Mouse (Mus musculus): ENCODE measurements around the gene Mtss1l. TPM values are rescaled to one million over a fixed set of nuclear protein-coding genes. Genes with fewer than 3 reads are reported as not detected.

Mtss1l gene
- polyA plus RNA-seq, 2 experiments: 19.1 to 78.7 TPM

GRCm38 (mm10) chr8:110700561-110700960, 20.7 kb upstream of the Mtss1l start:
- no peak for TF ChIP-seq POLR2A (IDR thresholded peaks at IDR 0.05; ENCODE audit: borderline replicate concordance, extremely low read depth, insufficient read depth, insufficient read length)
- H3K9me3 ChIP-seq (ENCODE audit: control insufficient read depth, low read length): no peaks in the 10 kb centered on the region
- DNase-seq (ENCODE audit: low spot score) (no peak), ATAC-seq (ENCODE audit: low FRiP score, low read depth) (no peak)
- no peaks in the 10 kb centered on the region for H3K27me3 ChIP-seq (ENCODE audit: control insufficient read depth, insufficient read depth, low read length)
- H3K4me3 ChIP-seq (replicated peaks; ENCODE audit: low read length): no peak overlapping the region
- no peak overlapping the region for H3K9ac ChIP-seq (ENCODE audit: low read depth, low read length, severe bottlenecking)
- 80% methylated on average over 2 of the region's 2 CpGs for WGBS
- H3K4me2 ChIP-seq (replicated peaks; ENCODE audit: low read depth, low read length, severe bottlenecking): no peak overlapping the region
- no peak overlapping the region for H3K27ac ChIP-seq (replicated peaks; ENCODE audit: low read depth, low read length)
- peaks cover 37% of the 10 kb centered on the region for H3K4me1 ChIP-seq (ENCODE audit: control insufficient read depth, insufficient read depth, low read length)
- 0 out of 2 replicates have a peak, but pooled peaks cover 2% of the 10 kb centered on the region for H3K36me3 ChIP-seq (ENCODE audit: control insufficient read depth, insufficient read depth, low read length)

- H3K4me2 ChIP-seq (replicated peaks; ENCODE audit: low read depth, low read length, severe bottlenecking): no peak overlapping the region; the same call in 1 of the 2 replicates
- ATAC-seq (ENCODE audit: low FRiP score, low read depth) (peak; percentile 38), DNase-seq (ENCODE audit: low spot score) (peak; percentile 70)
Observed at GRCm38 (mm10) chr8:110702636-110703459, 18.4 kb upstream of the Mtss1l start.

GRCm38 (mm10) chr8:110703460-110704061, 17.7 kb upstream of the Mtss1l start:
- Histone ChIP-seq H3K9me3 (ENCODE audit: control insufficient read depth, low read length) (no peaks in the 10 kb centered on the region), H3K9ac (ENCODE audit: low read depth, low read length, severe bottlenecking) (peak overlapping the region; percentile 2; the same call in 1 of the 2 replicates), H3K4me1 (ENCODE audit: control insufficient read depth, insufficient read depth, low read length) (peaks cover 42% of the 10 kb centered on the region), H3K27ac (replicated peaks; ENCODE audit: low read depth, low read length) (peak overlapping the region; percentile 61), H3K4me3 (replicated peaks; ENCODE audit: low read length) (no peak overlapping the region), H3K36me3 (ENCODE audit: control insufficient read depth, insufficient read depth, low read length) (no peaks in the 10 kb centered on the region), H3K27me3 (ENCODE audit: control insufficient read depth, insufficient read depth, low read length) (no peaks in the 10 kb centered on the region), H3K4me2 (replicated peaks; ENCODE audit: low read depth, low read length, severe bottlenecking) (no peak overlapping the region)
- TF ChIP-seq POLR2A (IDR thresholded peaks at IDR 0.05; ENCODE audit: borderline replicate concordance, extremely low read depth, insufficient read depth, insufficient read length): no peak
- 59% methylated on average over 9 of the region's 9 CpGs for WGBS
- ATAC-seq (ENCODE audit: low FRiP score, low read depth): no peak
- no peak for DNase-seq (ENCODE audit: low spot score)

More at GRCm38 (mm10) chr8:110702636-110703459, 18.4 kb upstream of the Mtss1l start:
- H3K27me3 ChIP-seq (ENCODE audit: control insufficient read depth, insufficient read depth, low read length): no peaks in the 10 kb centered on the region
- H3K9ac ChIP-seq (ENCODE audit: low read depth, low read length, severe bottlenecking): peak overlapping the region; percentile 2; the same call in 1 of the 2 replicates
- peak overlapping the region; percentile 61 for H3K27ac ChIP-seq (replicated peaks; ENCODE audit: low read depth, low read length)
- H3K4me1 ChIP-seq (ENCODE audit: control insufficient read depth, insufficient read depth, low read length): peaks cover 42% of the 10 kb centered on the region
- no peak overlapping the region for H3K4me3 ChIP-seq (replicated peaks; ENCODE audit: low read length)
- TF ChIP-seq POLR2A (IDR thresholded peaks at IDR 0.05; ENCODE audit: borderline replicate concordance, extremely low read depth, insufficient read depth, insufficient read length): no peak
- no peaks in the 10 kb centered on the region for H3K36me3 ChIP-seq (ENCODE audit: control insufficient read depth, insufficient read depth, low read length)
- no peaks in the 10 kb centered on the region for H3K9me3 ChIP-seq (ENCODE audit: control insufficient read depth, low read length)
- 25% methylated on average over 9 of the region's 9 CpGs for WGBS

GRCm38 (mm10) chr8:110704103-110704502, 17.2 kb upstream of the Mtss1l start:
- no peak for TF ChIP-seq POLR2A (IDR thresholded peaks at IDR 0.05; ENCODE audit: borderline replicate concordance, extremely low read depth, insufficient read depth, insufficient read length)
- no peak overlapping the region for H3K4me3 ChIP-seq (replicated peaks; ENCODE audit: low read length)
- H3K36me3 ChIP-seq (ENCODE audit: control insufficient read depth, insufficient read depth, low read length): no peaks in the 10 kb centered on the region
- H3K9ac ChIP-seq (ENCODE audit: low read depth, low read length, severe bottlenecking): 0 out of 2 replicates have a peak overlapping the region, but pooled peaks have one; percentile 28
- H3K27ac ChIP-seq (replicated peaks; ENCODE audit: low read depth, low read length): peak overlapping the region; percentile 61; the same call in 1 of the 2 replicates
- no peaks in the 10 kb centered on the region for H3K27me3 ChIP-seq (ENCODE audit: control insufficient read depth, insufficient read depth, low read length)
- no peak overlapping the region for H3K4me2 ChIP-seq (replicated peaks; ENCODE audit: low read depth, low read length, severe bottlenecking)
- H3K9me3 ChIP-seq (ENCODE audit: control insufficient read depth, low read length): no peaks in the 10 kb centered on the region
- DNase-seq (ENCODE audit: low spot score) (no peak), ATAC-seq (ENCODE audit: low FRiP score, low read depth) (no peak)
- H3K4me1 ChIP-seq (ENCODE audit: control insufficient read depth, insufficient read depth, low read length): peaks cover 42% of the 10 kb centered on the region
- 83% methylated on average over 3 of the region's 3 CpGs for WGBS
